Mouse (Mus musculus): Measurements from ENCODE around the gene Tiam1.

DNA sequence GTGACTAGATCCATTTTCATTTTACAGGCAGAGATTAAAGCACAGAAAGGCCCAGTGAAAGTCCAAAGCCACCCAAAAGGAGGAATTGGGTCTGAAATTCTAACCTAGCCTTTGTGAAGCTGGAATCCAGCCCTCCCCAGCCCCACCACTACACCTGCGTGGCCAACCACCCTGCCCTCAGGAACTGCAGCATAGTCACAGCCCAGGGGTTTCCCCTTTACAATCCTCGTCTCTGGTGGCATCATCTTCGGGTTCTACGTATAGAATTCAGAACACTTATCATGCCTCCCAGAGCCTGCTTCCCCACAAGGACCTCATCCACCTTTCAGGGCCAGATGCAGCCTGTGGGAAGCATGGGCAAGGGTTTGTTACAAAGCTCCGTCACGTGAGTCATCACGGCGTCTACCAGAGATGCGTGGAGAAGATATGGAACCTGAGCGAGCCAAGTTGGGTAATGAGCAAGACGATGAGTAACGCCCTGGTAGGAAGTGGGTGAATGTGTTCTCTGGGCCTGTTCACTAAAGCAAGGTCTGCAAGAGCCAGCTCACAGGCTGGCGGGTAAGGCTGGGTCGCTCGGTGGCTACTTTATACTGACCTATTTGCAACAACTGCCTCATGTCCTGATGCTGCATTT is 170.6 kb downstream of the Tiam1 start:
- TF ChIP-seq POLR2A (IDR thresholded peaks at IDR 0.05; ENCODE audit: low read depth, low read length) (no peak), CTCF (IDR thresholded peaks at IDR 0.05; ENCODE audit: extremely low read depth, insufficient read length, insufficient replicate concordance, low read depth, low read length) (no peak)

Data from small intestine, adult 2 months (tissue).